Mouse (Mus musculus) intestine, embryonic 15.5 days (tissue): ENCODE measurements at regions not wholly inside any gene's neighbourhood (a gene's known extent, or its start where the extent isn't known, plus 50 kb on each side); places are given as distances from the start of the nearest gene placed in this dataset.

Experiments
- ATAC-seq: fragments of 200-750 bp; cut with Nextera tagmentation; 2 replicates; pipeline ENCODE4 v1.8.0; 2017; ENCODE audit warnings: moderate TSS enrichment, moderate library complexity
- H3K27ac ChIP-seq: fragments of 300-500 bp; sonication (generic); 2 replicates; pipeline ENCODE4 v1.5.1; 2015; ENCODE audit warnings: mild to moderate bottlenecking, inconsistent platforms
- H3K27me3 ChIP-seq: fragments of 300-500 bp; sonication (generic); replicated peaks from 2 replicates; pipeline ENCODE4 v1.6.1; 2015; ENCODE audit warnings: inconsistent platforms
- H3K36me3 ChIP-seq: fragments of 300-500 bp; sonication (generic); 2 replicates; pipeline ENCODE4 v1.6.1; 2015; ENCODE audit warnings: inconsistent platforms
- H3K4me1 ChIP-seq: fragments of 300-500 bp; sonication (generic); replicated peaks from 2 replicates; pipeline ENCODE4 v1.6.1; 2015; ENCODE audit warnings: inconsistent platforms
- H3K4me2 ChIP-seq: fragments of 300-500 bp; sonication (generic); replicated peaks from 2 replicates; pipeline ENCODE4 v1.6.1; 2015; ENCODE audit warnings: mild to moderate bottlenecking, inconsistent platforms
- H3K4me3 ChIP-seq: fragments of 300-500 bp; sonication (generic); replicated peaks from 2 replicates; pipeline ENCODE4 v1.5.1; 2015; ENCODE audit warnings: inconsistent platforms
- H3K9ac ChIP-seq: fragments of 300-500 bp; sonication (generic); 2 replicates; pipeline ENCODE4 v1.6.1; 2015; ENCODE audit warnings: inconsistent platforms
- H3K9me3 ChIP-seq: fragments of 300-500 bp; sonication (generic); 2 replicates; pipeline ENCODE4 v1.6.1; 2016; ENCODE audit warnings: inconsistent platforms
- WGBS: fragments of 180-500 bp; shearing (Covaris S2); methylation state at CpG from one replicate; pipeline ENCODE4 v1.1.7; 2015; 5-methylcytosine and 5-hydroxymethylcytosine counted together

DNA sequence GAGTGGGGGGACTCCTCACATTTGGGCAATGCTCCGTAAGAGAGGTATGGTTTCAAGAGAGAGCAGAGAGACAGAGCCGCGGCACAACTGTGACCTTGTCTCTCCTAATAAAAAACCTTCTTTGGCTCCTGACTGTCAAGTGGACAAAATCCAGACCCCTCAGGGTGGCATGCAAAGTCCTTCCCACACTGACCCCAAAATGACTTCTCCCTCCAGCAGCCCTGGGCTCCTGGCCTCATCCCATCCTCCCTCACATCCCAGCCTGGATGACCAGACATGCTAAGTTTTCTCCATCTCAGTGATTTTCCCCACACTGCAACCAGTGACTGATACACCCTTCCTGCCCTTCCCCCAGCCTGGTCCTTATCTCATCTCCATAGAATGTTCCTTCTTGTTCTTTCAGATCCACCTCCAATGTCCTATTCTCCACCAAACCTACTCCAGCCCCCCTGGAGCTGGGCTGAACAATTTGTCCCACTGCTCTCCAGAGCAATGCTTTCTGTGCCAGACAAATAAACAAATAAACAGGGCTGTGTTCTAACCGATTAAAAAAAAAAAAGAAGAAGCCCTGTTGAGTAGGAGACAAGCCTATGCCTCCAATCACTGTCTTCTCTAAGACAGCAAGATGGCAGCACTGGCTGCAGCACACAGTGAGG lies 75.7 kb upstream of the Zmiz1 start:
- no peaks in the 10 kb centered on the region for H3K9me3 ChIP-seq
- peaks cover 15% of the 10 kb centered on the region for H3K4me1 ChIP-seq
- H3K4me3 ChIP-seq = no peak overlapping the region
- no peak overlapping the region for H3K27ac ChIP-seq
- no peak overlapping the region for H3K9ac ChIP-seq
- WGBS = 35% methylated on average over 4 of the region's 4 CpGs
- no peaks in the 10 kb centered on the region for H3K36me3 ChIP-seq
- no peak overlapping the region for H3K4me2 ChIP-seq
- no peak for ATAC-seq
- no peaks in the 10 kb centered on the region for H3K27me3 ChIP-seq

DNA sequence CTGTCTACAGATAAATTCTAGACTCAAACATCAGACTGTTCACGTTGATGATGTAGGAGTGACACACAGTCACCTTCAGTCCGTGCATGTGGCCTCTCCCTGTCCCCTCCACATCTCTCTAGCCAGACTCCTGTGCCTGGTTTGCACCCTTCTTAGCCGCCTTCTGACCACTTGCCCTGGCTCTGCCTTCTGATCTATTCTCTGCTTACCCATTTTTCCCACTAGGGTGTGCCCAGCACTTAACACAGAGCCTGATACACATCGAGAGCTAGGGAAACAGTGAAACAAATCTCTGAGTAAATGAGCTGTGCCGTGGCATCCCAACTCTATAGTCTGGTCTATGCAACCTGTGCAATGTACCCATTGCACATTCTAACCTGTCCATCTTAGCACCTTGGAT lies 73.3 kb upstream of the Zmiz1 start:
- H3K9me3 ChIP-seq = no peaks in the 10 kb centered on the region
- ATAC-seq = no peak
- 53% methylated on average over 5 of the region's 5 CpGs for WGBS
- peaks cover 13% of the 10 kb centered on the region; the same call in 1 of the 2 replicates for H3K4me1 ChIP-seq
- H3K36me3 ChIP-seq = no peaks in the 10 kb centered on the region
- no peak overlapping the region for H3K4me2 ChIP-seq
- H3K27me3 ChIP-seq = no peaks in the 10 kb centered on the region
- H3K4me3 ChIP-seq = no peak overlapping the region
- no peak overlapping the region for H3K9ac ChIP-seq
- no peak overlapping the region for H3K27ac ChIP-seq

DNA sequence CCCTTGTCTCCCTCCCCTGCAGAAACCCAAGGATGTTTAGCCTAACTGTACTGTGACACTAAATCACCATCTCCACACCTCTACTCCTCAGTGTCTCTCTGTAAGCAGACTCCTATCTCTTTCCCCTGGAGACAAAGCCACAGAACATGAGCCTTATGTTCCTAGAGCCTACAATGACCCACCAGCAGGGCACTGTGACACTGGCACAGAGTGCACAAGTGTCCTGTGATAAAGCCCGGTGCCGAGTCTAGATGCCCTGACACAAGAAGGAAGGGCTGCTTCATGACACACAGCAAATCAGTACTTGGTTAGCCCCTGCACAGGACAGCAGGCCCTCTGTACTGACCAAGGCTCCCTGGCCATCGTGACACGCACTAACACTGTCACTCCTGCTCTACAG lies 71.2 kb upstream of the Zmiz1 start:
- Histone ChIP-seq H3K4me3 (no peak overlapping the region), H3K4me2 (no peak overlapping the region), H3K27ac (no peak overlapping the region), H3K4me1 (peaks cover 13% of the 10 kb centered on the region; the same call in 1 of the 2 replicates), H3K36me3 (no peaks in the 10 kb centered on the region), H3K27me3 (no peaks in the 10 kb centered on the region), H3K9ac (no peak overlapping the region), H3K9me3 (no peaks in the 10 kb centered on the region)
- ATAC-seq = no peak
- 93% methylated on average over 4 of the region's 4 CpGs for WGBS

DNA sequence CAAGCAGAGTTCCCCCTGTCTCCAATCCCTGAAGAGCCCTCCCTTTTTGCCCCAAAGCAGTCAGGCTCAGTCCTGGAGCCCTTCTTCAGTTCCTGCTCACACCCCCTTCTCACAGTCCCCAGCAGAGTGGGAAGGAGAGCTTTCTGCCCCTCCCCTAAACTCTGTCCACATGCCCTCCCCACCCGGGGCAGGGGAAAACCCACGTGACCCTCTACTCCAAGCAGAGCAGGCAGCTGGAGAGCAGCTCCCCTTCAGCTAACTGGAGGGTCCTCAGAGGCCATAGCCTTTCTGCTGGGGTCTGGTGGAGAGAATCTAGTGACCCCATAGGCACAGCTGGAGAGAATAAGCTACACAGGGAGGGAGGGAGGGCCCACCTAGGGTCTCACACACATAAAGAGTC lies 69.7 kb upstream of the Zmiz1 start:
- Histone ChIP-seq H3K9ac (no peak overlapping the region), H3K9me3 (no peaks in the 10 kb centered on the region), H3K4me3 (no peak overlapping the region), H3K4me1 (peaks cover 10% of the 10 kb centered on the region; the same call in 1 of the 2 replicates), H3K27ac (no peak overlapping the region), H3K4me2 (no peak overlapping the region), H3K36me3 (no peaks in the 10 kb centered on the region), H3K27me3 (no peaks in the 10 kb centered on the region)
- 20% methylated on average over 2 of the region's 2 CpGs for WGBS
- peak; percentile 55; the same call in 1 of the 2 replicates for ATAC-seq

DNA sequence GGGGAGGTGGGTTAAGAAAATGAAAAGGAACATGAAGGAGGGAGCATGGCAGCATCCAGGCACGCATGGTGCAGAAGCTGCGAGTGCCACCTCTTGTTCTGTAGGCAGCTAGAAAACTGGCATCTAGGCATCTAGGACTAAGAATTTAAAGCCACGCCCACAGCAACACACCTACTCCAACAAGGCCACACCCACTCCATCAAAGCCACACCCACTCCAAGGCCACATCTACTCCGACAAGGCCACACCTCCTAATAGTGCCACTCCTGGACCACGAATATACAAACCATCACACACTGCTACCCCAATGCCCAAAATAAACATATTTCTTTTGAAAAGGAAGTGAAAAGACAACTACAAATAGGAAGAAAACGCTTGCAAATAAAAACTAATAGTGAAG lies 66.6 kb upstream of the Zmiz1 start:
- 69% methylated on average over 6 of the region's 6 CpGs for WGBS
- H3K4me2 ChIP-seq = no peak overlapping the region
- no peaks in the 10 kb centered on the region for H3K36me3 ChIP-seq
- no peak overlapping the region for H3K9ac ChIP-seq
- H3K27me3 ChIP-seq = no peaks in the 10 kb centered on the region
- H3K4me3 ChIP-seq = no peak overlapping the region
- peaks cover 16% of the 10 kb centered on the region for H3K4me1 ChIP-seq
- ATAC-seq = no peak
- H3K27ac ChIP-seq = no peak overlapping the region
- H3K9me3 ChIP-seq = no peaks in the 10 kb centered on the region

DNA sequence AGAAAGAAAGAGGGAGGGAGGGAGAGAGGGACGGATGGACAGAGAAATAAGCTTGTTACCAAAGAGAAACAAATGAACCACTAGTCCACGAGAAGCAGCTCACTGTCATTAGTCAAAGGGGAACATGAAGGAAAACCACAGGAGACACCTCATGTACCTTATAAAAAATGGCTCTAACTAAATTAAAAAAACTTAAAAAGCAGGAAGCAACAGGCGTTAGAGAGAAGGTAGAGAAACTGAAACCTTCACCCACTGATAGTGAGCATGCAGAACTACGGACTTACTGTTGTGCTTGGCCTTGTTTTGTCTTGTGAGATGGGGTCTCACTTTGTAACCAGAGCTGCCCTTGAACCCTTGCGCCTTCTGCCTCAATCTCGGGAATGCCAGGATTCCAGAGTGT lies 66.0 kb upstream of the Zmiz1 start:
- peaks cover 21% of the 10 kb centered on the region for H3K4me1 ChIP-seq
- H3K27me3 ChIP-seq = no peaks in the 10 kb centered on the region
- no peaks in the 10 kb centered on the region for H3K36me3 ChIP-seq
- H3K4me3 ChIP-seq = no peak overlapping the region
- no peak for ATAC-seq
- no peaks in the 10 kb centered on the region for H3K9me3 ChIP-seq
- H3K27ac ChIP-seq = no peak overlapping the region
- H3K9ac ChIP-seq = no peak overlapping the region
- H3K4me2 ChIP-seq = no peak overlapping the region
- WGBS = 86% methylated on average over 6 of the region's 6 CpGs

DNA sequence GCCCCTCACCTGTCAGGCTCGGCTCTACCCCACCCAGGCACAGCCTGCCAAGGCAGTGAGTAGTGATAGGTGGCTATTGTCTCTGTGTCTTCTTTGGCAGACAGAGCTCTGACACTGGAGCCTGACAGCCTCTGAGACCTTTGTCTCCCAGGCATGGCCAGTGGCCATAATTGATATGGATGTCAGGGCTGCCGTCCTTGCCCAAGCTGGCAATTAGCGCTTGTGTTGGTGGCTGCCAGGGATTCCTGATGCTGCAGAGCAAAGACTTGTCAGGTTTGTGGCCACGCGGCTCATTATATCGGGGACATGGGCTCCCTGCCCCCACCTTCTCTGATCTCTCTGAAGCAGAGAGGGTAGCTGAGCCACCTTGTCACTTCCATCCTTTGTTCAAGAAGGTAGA lies 64.1 kb upstream of the Zmiz1 start:
- no peak overlapping the region for H3K4me3 ChIP-seq
- no peak overlapping the region for H3K9ac ChIP-seq
- H3K4me2 ChIP-seq = no peak overlapping the region
- H3K9me3 ChIP-seq = no peaks in the 10 kb centered on the region
- no peak for ATAC-seq
- WGBS = 81% methylated on average over 6 of the region's 6 CpGs
- H3K27me3 ChIP-seq = no peaks in the 10 kb centered on the region
- peaks cover 18% of the 10 kb centered on the region for H3K4me1 ChIP-seq
- no peaks in the 10 kb centered on the region for H3K36me3 ChIP-seq
- no peak overlapping the region for H3K27ac ChIP-seq

DNA sequence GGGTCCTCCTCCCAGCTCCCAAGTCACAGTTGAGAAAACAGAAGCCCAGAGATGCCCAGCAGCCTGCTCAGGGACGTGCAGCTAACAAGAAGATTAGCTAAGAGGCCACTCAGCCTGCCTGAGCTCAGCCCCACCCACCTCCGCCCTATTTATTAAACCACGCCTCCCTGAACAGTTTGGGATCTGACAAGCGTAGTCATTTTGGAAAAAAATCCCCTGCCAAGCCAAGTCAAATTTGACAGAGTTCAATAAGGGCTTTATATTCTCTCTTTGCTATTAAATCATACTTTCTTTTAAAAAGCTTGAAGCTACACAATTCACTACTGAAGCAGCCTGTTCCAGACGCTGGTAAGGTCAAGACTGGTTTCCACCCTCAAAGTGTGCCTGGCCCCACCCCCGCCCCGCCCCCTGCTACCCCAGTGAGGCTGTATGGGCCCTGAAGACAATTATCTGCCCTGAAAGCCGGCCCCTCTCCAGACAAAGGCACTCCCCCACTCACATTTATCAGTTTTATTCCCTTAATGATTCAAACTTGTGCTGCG lies 61.9 kb upstream of the Zmiz1 start:
- peak; percentile 94 for ATAC-seq
- Histone ChIP-seq H3K4me3 (peak overlapping the region; percentile 14; the same call in 1 of the 2 replicates), H3K36me3 (no peaks in the 10 kb centered on the region), H3K9ac (no peak overlapping the region), H3K4me1 (peaks cover 18% of the 10 kb centered on the region), H3K9me3 (no peaks in the 10 kb centered on the region), H3K27ac (0 out of 2 replicates have a peak overlapping the region, but pooled peaks have one; percentile 13), H3K4me2 (peak overlapping the region; percentile 48), H3K27me3 (no peaks in the 10 kb centered on the region)
- 4% methylated on average over 9 of the region's 9 CpGs for WGBS

DNA sequence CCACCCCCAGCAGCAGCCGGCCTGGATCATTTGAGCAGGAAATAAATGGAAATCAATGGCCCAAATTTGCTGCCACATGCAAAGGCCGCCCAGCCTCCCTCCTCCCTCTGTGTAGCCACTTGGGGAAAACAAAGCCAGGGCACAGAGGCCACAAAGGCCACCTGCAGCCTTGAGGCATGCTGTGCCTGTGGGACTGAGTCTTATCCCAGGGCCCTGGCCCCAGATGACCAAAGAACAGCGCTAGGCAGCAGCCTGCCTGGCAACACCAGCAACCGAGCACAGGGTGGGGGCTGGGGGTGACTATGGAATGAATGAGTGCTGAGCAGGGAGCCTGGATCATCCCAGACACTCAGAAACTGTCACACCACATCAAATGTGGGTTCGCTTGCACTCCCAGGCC lies 61.2 kb upstream of the Zmiz1 start:
- H3K27ac ChIP-seq = peak overlapping the region; percentile 49; the same call in 1 of the 2 replicates
- peaks cover 18% of the 10 kb centered on the region for H3K4me1 ChIP-seq
- no peak overlapping the region for H3K4me3 ChIP-seq
- ATAC-seq = peak; percentile 21; the same call in 1 of the 2 replicates
- no peaks in the 10 kb centered on the region for H3K9me3 ChIP-seq
- no peak overlapping the region for H3K4me2 ChIP-seq
- 50% methylated on average over 5 of the region's 5 CpGs for WGBS
- H3K36me3 ChIP-seq = no peaks in the 10 kb centered on the region
- H3K27me3 ChIP-seq = no peaks in the 10 kb centered on the region
- H3K9ac ChIP-seq = 0 out of 2 replicates have a peak overlapping the region, but pooled peaks have one; percentile 12

DNA sequence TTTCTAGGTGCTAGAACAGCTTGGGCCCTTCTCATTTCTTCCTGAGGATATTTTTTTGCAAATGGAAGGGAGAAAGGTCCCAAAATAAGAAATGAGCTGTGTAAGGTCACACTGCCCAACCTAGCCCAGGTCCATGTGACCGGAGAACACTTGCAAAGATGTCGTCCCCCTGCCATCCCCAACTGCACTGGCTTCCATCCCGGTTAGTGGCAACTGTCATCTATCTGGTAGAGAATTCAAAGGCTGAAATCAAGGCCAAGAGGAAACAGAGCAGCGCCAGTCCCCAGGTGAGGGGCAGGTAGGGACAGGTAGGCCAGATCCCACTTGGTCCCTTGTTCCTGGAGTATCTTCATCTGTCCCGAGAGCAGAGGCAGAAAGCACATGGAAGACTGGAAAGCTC lies 60.2 kb upstream of the Zmiz1 start:
- Histone ChIP-seq H3K27me3 (no peaks in the 10 kb centered on the region), H3K27ac (no peak overlapping the region), H3K9ac (no peak overlapping the region), H3K4me2 (no peak overlapping the region), H3K4me1 (peaks cover 18% of the 10 kb centered on the region), H3K4me3 (no peak overlapping the region), H3K36me3 (no peaks in the 10 kb centered on the region), H3K9me3 (no peaks in the 10 kb centered on the region)
- no peak for ATAC-seq
- WGBS = 91% methylated on average over 5 of the region's 5 CpGs

DNA sequence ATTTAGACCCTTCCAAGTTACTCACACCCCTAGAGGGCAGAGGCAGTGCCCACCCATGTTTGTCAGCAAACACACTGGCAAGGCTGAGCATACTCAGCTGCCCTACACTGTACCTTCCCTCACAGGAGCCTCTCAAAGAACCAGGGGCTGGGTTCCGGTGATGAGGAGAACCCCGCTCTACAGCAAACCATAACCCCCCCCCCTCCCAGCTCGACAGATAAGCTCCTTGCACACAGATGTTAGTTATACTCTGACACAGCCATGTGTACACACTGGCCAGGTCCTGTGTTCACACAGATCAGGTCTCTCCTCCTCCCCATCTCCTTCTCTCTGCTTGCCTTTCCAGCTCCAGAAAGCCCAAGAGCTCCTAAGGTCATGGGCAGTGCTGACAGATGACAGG lies 59.7 kb upstream of the Zmiz1 start:
- H3K27me3 ChIP-seq = no peaks in the 10 kb centered on the region
- H3K4me1 ChIP-seq = peaks cover 18% of the 10 kb centered on the region
- no peak for ATAC-seq
- no peak overlapping the region for H3K27ac ChIP-seq
- no peak overlapping the region for H3K4me3 ChIP-seq
- no peak overlapping the region for H3K4me2 ChIP-seq
- H3K9me3 ChIP-seq = no peaks in the 10 kb centered on the region
- no peak overlapping the region for H3K9ac ChIP-seq
- H3K36me3 ChIP-seq = no peaks in the 10 kb centered on the region
- WGBS = 77% methylated on average over 3 of the region's 3 CpGs

DNA sequence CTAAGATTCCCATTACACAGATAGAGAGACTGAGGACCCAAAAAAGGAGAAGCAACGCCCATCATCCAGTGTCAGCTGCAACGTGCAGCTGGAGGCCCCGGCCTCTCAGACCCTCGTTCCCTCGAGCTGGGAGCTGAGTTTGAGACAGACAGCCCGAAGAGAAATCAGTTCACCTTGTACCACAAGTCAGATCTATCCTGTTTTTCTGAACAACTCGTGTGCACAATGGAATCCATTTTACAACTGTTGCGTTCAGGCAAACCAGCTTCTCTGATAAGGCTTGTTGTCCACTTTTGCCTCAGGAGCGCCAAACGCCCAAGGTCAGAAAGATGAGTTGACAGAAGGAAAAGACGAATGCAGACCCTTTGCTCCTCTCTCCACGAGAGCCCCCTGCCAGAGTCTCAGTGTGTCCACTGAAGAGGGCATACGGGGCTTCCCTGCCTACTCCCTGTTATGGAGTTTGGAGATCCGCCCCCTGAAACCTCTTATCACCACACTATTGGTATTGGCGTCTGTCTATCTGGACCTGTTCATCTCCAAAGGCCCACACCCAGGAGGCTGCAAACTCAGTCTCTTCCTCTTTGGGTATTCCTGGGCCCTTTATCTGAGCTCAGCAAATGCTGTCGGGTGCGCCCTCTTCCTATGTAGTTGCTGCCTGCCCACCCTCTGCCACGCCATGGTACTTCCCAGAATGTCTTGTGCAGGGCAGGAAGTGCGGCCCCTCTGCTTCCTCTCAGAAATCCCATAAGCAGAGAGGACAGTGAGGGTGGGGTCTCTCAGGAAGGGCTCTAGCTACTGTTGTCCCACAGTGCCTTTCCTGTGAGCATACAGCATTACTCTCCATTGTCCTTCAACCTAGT lies 57.7 kb upstream of the Zmiz1 start:
- H3K9ac ChIP-seq = no peak overlapping the region
- H3K4me1 ChIP-seq = peaks cover 21% of the 10 kb centered on the region
- H3K4me3 ChIP-seq = no peak overlapping the region
- WGBS = 71% methylated on average over 19 of the region's 19 CpGs
- H3K4me2 ChIP-seq = no peak overlapping the region
- H3K36me3 ChIP-seq = no peaks in the 10 kb centered on the region
- H3K27me3 ChIP-seq = no peaks in the 10 kb centered on the region
- H3K9me3 ChIP-seq = no peaks in the 10 kb centered on the region
- H3K27ac ChIP-seq = no peak overlapping the region
- peak; percentile 13; the same call in 1 of the 2 replicates for ATAC-seq
